Mouse (Mus musculus): Measurements from ENCODE around the gene Golt1a. TPM values are rescaled to one million over a fixed set of nuclear protein-coding genes. Genes with fewer than 3 reads are reported as not detected.

Golt1a gene
- polyA plus RNA-seq, 1 experiment from 2014 or later: 12.8 TPM

GRCm38 (mm10) chr1:133344357-133344756 lies 34.8 kb downstream of the Golt1a start:
- H3K36me3 ChIP-seq (ENCODE audit: control insufficient read depth, insufficient read depth, low read length): no peaks in the 10 kb centered on the region
- ATAC-seq (replicated peaks; ENCODE audit: low FRiP score, low TSS enrichment, low read depth): no peak
- H3K27me3 ChIP-seq (replicated peaks; ENCODE audit: control insufficient read depth, insufficient read depth, low read length): no peaks in the 10 kb centered on the region
- 86% methylated on average over 2 of the region's 2 CpGs for WGBS
- no peak overlapping the region for H3K9ac ChIP-seq (ENCODE audit: low read length)
- no peak overlapping the region for H3K4me3 ChIP-seq (ENCODE audit: low read depth, low read length)
- H3K4me2 ChIP-seq (ENCODE audit: low read length): no peak overlapping the region
- no peak overlapping the region for H3K27ac ChIP-seq (ENCODE audit: low read depth)
- no peaks in the 10 kb centered on the region for H3K4me1 ChIP-seq (replicated peaks; ENCODE audit: control insufficient read depth, insufficient read depth, low read length)
- DNase-seq (ENCODE audit: low spot score): no peak
- no peaks in the 10 kb centered on the region for H3K9me3 ChIP-seq (ENCODE audit: control insufficient read depth, low read length)

DNA sequence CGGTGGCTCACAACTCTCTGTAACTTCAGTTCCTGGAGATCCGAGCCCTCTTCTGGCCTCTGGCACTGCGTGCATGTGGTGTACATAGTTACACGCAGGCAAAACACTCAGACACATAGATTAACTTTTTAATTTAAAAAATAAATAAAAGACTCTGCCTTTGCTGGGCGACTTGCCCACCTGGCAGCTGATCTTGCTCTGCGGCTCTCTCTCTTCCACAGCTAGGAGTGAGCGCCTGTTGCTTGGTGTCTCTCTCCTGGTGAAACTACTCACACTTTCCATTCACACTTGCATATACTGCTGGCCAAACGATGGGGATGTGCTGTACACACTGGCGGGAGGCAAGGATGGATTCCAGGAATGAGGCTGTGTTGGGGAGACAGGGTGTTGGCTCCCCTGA lies 36.9 kb downstream of the Golt1a start:
- Histone ChIP-seq H3K4me2 (ENCODE audit: low read length) (no peak overlapping the region), H3K9ac (ENCODE audit: low read length) (no peak overlapping the region), H3K9me3 (ENCODE audit: control insufficient read depth, low read length) (no peaks in the 10 kb centered on the region), H3K27ac (ENCODE audit: low read depth) (no peak overlapping the region), H3K36me3 (ENCODE audit: control insufficient read depth, insufficient read depth, low read length) (no peaks in the 10 kb centered on the region), H3K27me3 (replicated peaks; ENCODE audit: control insufficient read depth, insufficient read depth, low read length) (no peaks in the 10 kb centered on the region), H3K4me1 (replicated peaks; ENCODE audit: control insufficient read depth, insufficient read depth, low read length) (no peaks in the 10 kb centered on the region), H3K4me3 (ENCODE audit: low read depth, low read length) (no peak overlapping the region)
- WGBS: 80% methylated on average over 9 of the region's 9 CpGs
- no peak for DNase-seq (ENCODE audit: low spot score)
- no peak for ATAC-seq (replicated peaks; ENCODE audit: low FRiP score, low TSS enrichment, low read depth)

DNA sequence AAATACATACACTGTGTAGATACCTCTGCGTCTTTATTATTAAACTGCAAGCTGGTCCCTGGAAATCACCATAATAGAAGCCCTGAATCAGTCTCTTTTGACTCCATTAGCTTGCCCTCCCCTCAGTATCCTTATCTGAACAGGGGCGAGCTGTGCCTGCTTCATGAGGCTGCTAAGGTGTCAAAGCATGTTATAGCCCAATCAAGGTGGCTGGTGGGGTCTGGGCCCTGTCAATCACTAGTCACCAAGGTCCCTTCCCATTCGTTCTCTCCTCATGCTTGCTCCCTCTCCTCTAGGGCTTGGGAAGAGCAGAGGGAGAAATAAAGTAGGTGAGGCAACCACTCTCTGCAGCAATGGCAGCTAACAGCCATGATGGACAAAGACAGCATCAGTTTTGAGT lies 37.6 kb downstream of the Golt1a start:
- Histone ChIP-seq H3K9ac (ENCODE audit: low read length) (no peak overlapping the region), H3K4me2 (ENCODE audit: low read length) (no peak overlapping the region), H3K9me3 (ENCODE audit: control insufficient read depth, low read length) (no peaks in the 10 kb centered on the region), H3K27me3 (replicated peaks; ENCODE audit: control insufficient read depth, insufficient read depth, low read length) (no peaks in the 10 kb centered on the region), H3K27ac (ENCODE audit: low read depth) (no peak overlapping the region), H3K36me3 (ENCODE audit: control insufficient read depth, insufficient read depth, low read length) (no peaks in the 10 kb centered on the region), H3K4me1 (replicated peaks; ENCODE audit: control insufficient read depth, insufficient read depth, low read length) (no peaks in the 10 kb centered on the region), H3K4me3 (ENCODE audit: low read depth, low read length) (no peak overlapping the region)
- ATAC-seq (replicated peaks; ENCODE audit: low FRiP score, low TSS enrichment, low read depth): no peak
- no peak for DNase-seq (ENCODE audit: low spot score)
- 65% methylated on average over 3 of the region's 3 CpGs for WGBS

- 63% methylated on average over 11 of the region's 11 CpGs for WGBS
- no peak for ATAC-seq (replicated peaks; ENCODE audit: low FRiP score, low TSS enrichment, low read depth)
These were observed 38.3 kb downstream of the Golt1a start for GRCm38 (mm10) chr1:133347693-133348520.

DNA sequence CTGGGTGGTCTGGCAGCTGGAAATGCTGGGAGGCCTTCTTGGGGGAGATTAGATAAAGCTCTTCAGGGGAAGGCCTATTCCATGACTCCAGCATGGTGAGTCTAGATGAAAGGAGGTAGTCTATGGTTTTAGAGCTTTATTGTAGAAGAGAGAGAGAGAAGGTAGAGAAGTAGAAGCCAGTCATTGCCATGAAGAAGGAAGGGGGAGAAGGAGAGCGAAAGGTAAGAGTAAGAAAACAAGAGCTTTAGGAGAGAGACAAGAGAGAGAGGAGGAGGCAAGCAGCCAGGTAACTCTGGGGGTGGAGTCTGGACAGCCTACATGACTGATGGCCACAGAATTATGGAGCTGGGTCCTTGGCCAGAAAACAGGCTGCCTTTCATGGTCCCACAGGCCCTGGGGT lies 40.6 kb downstream of the Golt1a start, which contains the start of gene Ren1:
Ren1 (plus strand) TSS at position 301 of the 400 bp plus-strand sequence.
- ATAC-seq (replicated peaks; ENCODE audit: low FRiP score, low TSS enrichment, low read depth) (no peak), DNase-seq (ENCODE audit: low spot score) (no peak)
- Histone ChIP-seq H3K9ac (ENCODE audit: low read length) (no peak within 1 kb of the TSS), H3K27ac (ENCODE audit: low read depth) (no peak within 1 kb of the TSS), H3K9me3 (ENCODE audit: control insufficient read depth, low read length) (no peaks in the 10 kb centered on the region), H3K36me3 (ENCODE audit: control insufficient read depth, insufficient read depth, low read length) (no peaks in the 10 kb centered on the region), H3K4me3 (ENCODE audit: low read depth, low read length) (no peak within 1 kb of the TSS), H3K4me1 (replicated peaks; ENCODE audit: control insufficient read depth, insufficient read depth, low read length) (no peaks in the 10 kb centered on the region), H3K4me2 (ENCODE audit: low read length) (no peak within 1 kb of the TSS), H3K27me3 (replicated peaks; ENCODE audit: control insufficient read depth, insufficient read depth, low read length) (no peaks in the 10 kb centered on the region)
- 82% methylated on average over 1 of the region's 1 CpGs for WGBS

More at GRCm38 (mm10) chr1:133347693-133348520, 38.3 kb downstream of the Golt1a start:
- no peaks in the 10 kb centered on the region for H3K27me3 ChIP-seq (replicated peaks; ENCODE audit: control insufficient read depth, insufficient read depth, low read length)
- H3K4me1 ChIP-seq (replicated peaks; ENCODE audit: control insufficient read depth, insufficient read depth, low read length): no peaks in the 10 kb centered on the region
- no peak overlapping the region for H3K4me2 ChIP-seq (ENCODE audit: low read length)
- no peaks in the 10 kb centered on the region for H3K36me3 ChIP-seq (ENCODE audit: control insufficient read depth, insufficient read depth, low read length)
- no peak overlapping the region for H3K27ac ChIP-seq (ENCODE audit: low read depth)
- no peak overlapping the region for H3K4me3 ChIP-seq (ENCODE audit: low read depth, low read length)
- no peak overlapping the region for H3K9ac ChIP-seq (ENCODE audit: low read length)
- DNase-seq (ENCODE audit: low spot score): no peak
- no peaks in the 10 kb centered on the region for H3K9me3 ChIP-seq (ENCODE audit: control insufficient read depth, low read length)

DNA sequence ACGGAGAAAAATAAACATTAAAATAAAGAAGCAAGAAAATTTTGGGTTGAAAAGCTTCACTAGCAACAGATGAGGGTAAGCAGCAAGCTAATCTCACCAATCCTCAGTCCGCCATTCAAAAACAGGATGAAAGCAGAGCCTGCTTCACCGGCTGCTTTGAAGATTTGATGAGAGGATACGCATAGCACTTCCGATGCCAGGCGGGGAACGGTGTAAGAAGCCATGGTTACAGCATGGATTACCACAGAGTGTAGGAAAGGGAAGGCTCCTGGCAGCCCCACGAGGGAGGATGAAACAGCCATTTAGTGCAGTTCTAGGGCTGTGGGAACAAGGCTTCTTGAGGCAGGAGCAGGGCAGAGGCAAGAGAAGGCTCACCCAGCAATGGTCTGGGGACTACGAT lies 42.2 kb downstream of the Golt1a start:
- no peaks in the 10 kb centered on the region for H3K36me3 ChIP-seq (ENCODE audit: control insufficient read depth, insufficient read depth, low read length)
- WGBS: 49% methylated on average over 9 of the region's 9 CpGs
- H3K27ac ChIP-seq (ENCODE audit: low read depth): no peak overlapping the region
- no peaks in the 10 kb centered on the region for H3K9me3 ChIP-seq (ENCODE audit: control insufficient read depth, low read length)
- H3K4me3 ChIP-seq (ENCODE audit: low read depth, low read length): no peak overlapping the region
- H3K4me2 ChIP-seq (ENCODE audit: low read length): no peak overlapping the region
- H3K4me1 ChIP-seq (replicated peaks; ENCODE audit: control insufficient read depth, insufficient read depth, low read length): no peaks in the 10 kb centered on the region
- H3K27me3 ChIP-seq (replicated peaks; ENCODE audit: control insufficient read depth, insufficient read depth, low read length): no peaks in the 10 kb centered on the region
- no peak for DNase-seq (ENCODE audit: low spot score)
- no peak overlapping the region for H3K9ac ChIP-seq (ENCODE audit: low read length)
- ATAC-seq (replicated peaks; ENCODE audit: low FRiP score, low TSS enrichment, low read depth): no peak

GRCm38 (mm10) chr1:133353371-133353809 lies 43.8 kb downstream of the Golt1a start:
- 47% methylated on average over 12 of the region's 12 CpGs for WGBS
- DNase-seq (ENCODE audit: low spot score) (peak; percentile 86), ATAC-seq (replicated peaks; ENCODE audit: low FRiP score, low TSS enrichment, low read depth) (peak; percentile 58)

GRCm38 (mm10) chr1:133355469-133355868 lies 45.9 kb downstream of the Golt1a start:
- H3K36me3 ChIP-seq (ENCODE audit: control insufficient read depth, insufficient read depth, low read length): no peaks in the 10 kb centered on the region
- no peak for ATAC-seq (replicated peaks; ENCODE audit: low FRiP score, low TSS enrichment, low read depth)
- H3K9me3 ChIP-seq (ENCODE audit: control insufficient read depth, low read length): no peaks in the 10 kb centered on the region
- H3K27ac ChIP-seq (ENCODE audit: low read depth): no peak overlapping the region
- H3K27me3 ChIP-seq (replicated peaks; ENCODE audit: control insufficient read depth, insufficient read depth, low read length): no peaks in the 10 kb centered on the region
- no peaks in the 10 kb centered on the region for H3K4me1 ChIP-seq (replicated peaks; ENCODE audit: control insufficient read depth, insufficient read depth, low read length)
- 35% methylated on average over 5 of the region's 5 CpGs for WGBS
- H3K4me3 ChIP-seq (ENCODE audit: low read depth, low read length): no peak overlapping the region
- H3K4me2 ChIP-seq (ENCODE audit: low read length): no peak overlapping the region
- DNase-seq (ENCODE audit: low spot score): no peak
- no peak overlapping the region for H3K9ac ChIP-seq (ENCODE audit: low read length)

More at GRCm38 (mm10) chr1:133353371-133353809, 43.8 kb downstream of the Golt1a start:
- Histone ChIP-seq H3K27ac (ENCODE audit: low read depth) (no peak overlapping the region), H3K27me3 (replicated peaks; ENCODE audit: control insufficient read depth, insufficient read depth, low read length) (no peaks in the 10 kb centered on the region), H3K9ac (ENCODE audit: low read length) (no peak overlapping the region), H3K36me3 (ENCODE audit: control insufficient read depth, insufficient read depth, low read length) (no peaks in the 10 kb centered on the region), H3K9me3 (ENCODE audit: control insufficient read depth, low read length) (no peaks in the 10 kb centered on the region), H3K4me2 (ENCODE audit: low read length) (no peak overlapping the region), H3K4me1 (replicated peaks; ENCODE audit: control insufficient read depth, insufficient read depth, low read length) (no peaks in the 10 kb centered on the region), H3K4me3 (ENCODE audit: low read depth, low read length) (no peak overlapping the region)

DNA sequence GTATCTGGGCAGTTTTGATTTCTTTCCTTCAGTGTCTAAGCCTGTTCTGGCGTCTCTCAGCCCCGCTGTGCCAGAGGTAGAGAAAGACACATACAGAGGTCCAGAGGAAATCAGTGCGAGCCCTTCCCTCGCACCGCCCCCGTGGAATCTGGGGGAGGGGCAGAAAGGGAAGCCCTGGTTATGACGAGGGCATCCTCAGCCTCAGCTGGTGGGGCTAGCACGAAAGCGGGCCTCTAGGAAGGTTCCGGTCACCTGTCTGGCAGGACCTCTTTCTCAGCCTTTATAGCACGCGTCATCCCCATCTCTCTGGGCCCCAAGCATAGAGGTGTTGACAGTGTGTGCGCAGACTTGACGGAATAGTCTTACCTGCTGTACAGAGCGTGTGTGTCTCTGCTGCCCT lies 46.3 kb downstream of the Golt1a start:
- Histone ChIP-seq H3K27me3 (replicated peaks; ENCODE audit: control insufficient read depth, insufficient read depth, low read length) (no peaks in the 10 kb centered on the region), H3K9me3 (ENCODE audit: control insufficient read depth, low read length) (no peaks in the 10 kb centered on the region), H3K4me3 (ENCODE audit: low read depth, low read length) (no peak overlapping the region), H3K4me1 (replicated peaks; ENCODE audit: control insufficient read depth, insufficient read depth, low read length) (no peaks in the 10 kb centered on the region), H3K36me3 (ENCODE audit: control insufficient read depth, insufficient read depth, low read length) (no peaks in the 10 kb centered on the region), H3K4me2 (ENCODE audit: low read length) (no peak overlapping the region), H3K9ac (ENCODE audit: low read length) (no peak overlapping the region), H3K27ac (ENCODE audit: low read depth) (no peak overlapping the region)
- ATAC-seq (replicated peaks; ENCODE audit: low FRiP score, low TSS enrichment, low read depth) (no peak), DNase-seq (ENCODE audit: low spot score) (no peak)
- 45% methylated on average over 15 of the region's 15 CpGs for WGBS
